Mouse (Mus musculus): ENCODE results near the gene Iqce.

DNA sequence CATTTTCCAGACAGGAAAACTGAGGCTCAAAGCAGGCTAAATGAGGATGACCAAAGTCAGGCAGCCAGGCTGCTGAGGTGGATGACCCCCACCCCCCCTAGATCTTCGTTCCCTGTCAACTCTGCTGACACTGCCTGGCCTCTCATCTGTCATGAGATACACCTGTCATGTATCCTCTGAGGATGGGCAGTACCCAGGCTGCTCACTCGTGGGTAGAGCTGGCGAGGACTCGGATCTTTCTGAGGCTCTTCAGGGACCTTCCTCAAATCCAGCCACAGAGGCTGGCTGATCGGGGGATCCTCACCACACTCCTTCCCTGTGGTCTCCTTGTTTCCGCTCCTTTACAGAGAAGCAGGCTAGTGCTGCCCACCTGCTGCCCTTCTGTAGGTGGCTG lies 86.1 kb downstream of the Iqce start:
- TF ChIP-seq CTCF (IDR thresholded peaks at IDR 0.05; ENCODE audit: borderline replicate concordance, extremely low read depth, insufficient read depth, insufficient read length), result no peak
- no peak for TF ChIP-seq POLR2A (IDR thresholded peaks at IDR 0.05; ENCODE audit: borderline replicate concordance, extremely low read depth, insufficient read depth, insufficient read length, poor library complexity, severe bottlenecking)
